Mouse (Mus musculus) cerebellum, postnatal 4 days (tissue): ENCODE data around the gene Il23r.
"Not testable (repeated sequence)": the region's sequence is repeated elsewhere in the genome, so short reads cannot be mapped to it uniquely, and the experiment has no call there.

ENCODE experiments used
- DNase-seq, 2 experiments: peaks; one replicate each; pipeline ENCODE4 v3.0.0; 2022; ENCODE audit warnings: low spot score in 2 of 2, mixed read lengths in 1 of 2

Gene Il23r

DNA sequence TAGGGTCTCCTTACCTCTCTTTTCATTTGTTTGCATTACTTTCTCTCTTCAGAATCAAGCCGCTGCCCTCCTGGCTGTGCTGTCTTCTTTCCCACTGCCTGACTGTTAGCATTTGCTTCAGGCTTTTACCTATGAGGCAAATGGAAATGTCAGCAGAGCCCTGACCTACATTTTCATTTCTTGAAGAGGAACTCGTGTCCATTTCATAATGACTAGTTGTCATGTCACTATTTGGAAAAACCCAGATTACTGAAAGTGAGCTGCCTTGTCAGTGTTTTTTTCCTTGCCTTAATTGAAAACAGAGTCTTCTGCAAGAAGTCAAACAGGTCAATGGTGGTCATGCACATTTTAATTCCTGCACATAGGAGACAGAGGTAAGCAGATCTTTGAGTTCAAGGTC is at the start of gene Il23r:
Gene Il23r, minus strand, starts transcription at position 101 of the 400 bp plus-strand sequence.
- DNase-seq, result no peak

DNA sequence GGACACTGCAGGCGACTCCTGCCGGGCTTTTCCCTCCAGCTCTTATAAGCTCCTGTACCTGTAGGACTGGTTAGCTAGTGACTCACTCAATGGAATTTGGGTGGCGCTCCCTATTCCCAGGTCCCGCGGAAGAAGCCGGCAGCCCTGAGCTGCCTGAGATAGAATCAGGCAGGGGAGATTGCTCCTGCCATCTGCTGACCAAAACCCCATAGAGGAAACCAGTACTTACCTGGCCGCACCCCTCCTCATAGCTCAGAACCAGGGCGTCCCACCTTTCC is 44.1 kb upstream of the Il23r start, which contains the start of gene Tacstd2:
Gene Tacstd2, minus strand, starts transcription at position 20 of the 278 bp plus-strand sequence.
- DNase-seq, result no peak

DNA sequence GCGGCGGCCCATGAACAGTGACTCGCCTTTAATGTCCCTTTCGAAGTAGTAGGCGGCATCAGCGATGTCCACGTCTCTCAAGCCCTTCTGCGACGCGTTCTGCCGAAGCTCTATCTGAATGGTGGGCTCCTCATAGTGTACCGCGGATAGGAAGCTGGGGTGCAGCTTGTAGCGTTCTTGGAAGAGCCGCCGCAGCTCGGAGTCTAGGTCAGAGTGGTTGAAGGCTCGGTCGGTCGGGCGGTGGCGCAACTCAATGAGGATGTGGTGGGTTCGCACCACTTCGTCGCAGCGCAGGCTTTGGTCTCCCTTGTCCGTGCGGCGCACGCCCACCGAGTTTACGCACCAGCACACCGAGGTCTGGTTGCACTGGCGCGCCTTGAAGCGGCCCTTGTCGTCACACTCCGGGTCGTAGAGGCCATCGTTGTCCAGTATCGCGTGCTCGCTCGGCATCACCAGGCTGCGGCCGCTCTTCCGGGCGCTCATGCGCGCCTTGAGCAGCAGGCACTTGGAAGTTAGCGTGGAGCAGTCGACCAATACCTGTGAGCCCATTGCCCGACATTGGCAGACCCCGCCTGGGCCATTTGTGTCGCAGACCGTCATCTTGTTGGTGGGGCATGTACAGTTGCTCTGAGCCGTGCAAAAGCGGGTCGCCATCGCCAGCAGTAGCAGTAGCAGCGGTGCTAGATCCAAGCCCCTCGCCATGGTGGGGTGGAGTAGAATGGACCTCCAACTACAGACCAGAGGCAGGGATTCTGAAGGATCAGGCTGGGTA is 43.5 kb upstream of the Il23r start:
- peak in 1 of 2 experiments; percentile 11 for DNase-seq

DNA sequence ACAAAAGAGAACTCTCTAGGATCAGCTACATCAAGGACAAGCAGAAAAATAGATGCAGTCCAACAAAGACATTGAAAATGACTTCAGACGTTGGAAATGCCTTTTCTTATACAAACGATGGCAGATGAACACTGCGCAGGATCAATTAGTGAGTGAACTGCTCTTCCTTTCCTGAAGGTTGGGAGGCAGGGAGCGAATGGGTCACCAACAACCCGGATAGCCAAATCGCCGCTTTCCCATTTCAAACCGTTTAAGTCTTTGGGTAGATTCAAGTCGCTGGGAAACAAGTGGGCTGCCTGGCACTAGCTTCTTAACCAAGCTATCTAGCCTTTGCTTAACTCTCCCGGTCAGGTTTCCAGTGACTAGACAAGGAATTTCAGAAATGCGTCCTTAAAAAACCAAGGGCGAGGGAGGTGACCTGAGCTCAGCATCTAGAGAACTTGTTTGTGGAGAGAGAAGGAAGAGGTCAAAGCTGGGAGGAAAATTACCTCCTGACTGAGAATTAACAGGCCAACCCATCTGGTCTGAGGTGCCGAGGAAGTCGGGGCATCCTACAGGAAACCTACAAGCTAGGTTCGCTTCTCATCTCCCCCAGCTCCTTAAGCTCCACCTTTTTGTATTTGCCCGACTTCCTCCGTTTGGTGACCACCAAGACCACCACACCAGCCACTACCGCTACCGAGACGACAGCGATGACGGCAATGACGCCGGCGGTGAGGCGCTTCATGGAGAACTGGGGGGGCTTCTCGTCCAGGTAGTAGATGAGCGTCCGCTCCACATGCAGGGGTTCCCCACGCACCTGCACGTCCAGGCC is 42.7 kb upstream of the Il23r start:
- no peak for DNase-seq

DNA sequence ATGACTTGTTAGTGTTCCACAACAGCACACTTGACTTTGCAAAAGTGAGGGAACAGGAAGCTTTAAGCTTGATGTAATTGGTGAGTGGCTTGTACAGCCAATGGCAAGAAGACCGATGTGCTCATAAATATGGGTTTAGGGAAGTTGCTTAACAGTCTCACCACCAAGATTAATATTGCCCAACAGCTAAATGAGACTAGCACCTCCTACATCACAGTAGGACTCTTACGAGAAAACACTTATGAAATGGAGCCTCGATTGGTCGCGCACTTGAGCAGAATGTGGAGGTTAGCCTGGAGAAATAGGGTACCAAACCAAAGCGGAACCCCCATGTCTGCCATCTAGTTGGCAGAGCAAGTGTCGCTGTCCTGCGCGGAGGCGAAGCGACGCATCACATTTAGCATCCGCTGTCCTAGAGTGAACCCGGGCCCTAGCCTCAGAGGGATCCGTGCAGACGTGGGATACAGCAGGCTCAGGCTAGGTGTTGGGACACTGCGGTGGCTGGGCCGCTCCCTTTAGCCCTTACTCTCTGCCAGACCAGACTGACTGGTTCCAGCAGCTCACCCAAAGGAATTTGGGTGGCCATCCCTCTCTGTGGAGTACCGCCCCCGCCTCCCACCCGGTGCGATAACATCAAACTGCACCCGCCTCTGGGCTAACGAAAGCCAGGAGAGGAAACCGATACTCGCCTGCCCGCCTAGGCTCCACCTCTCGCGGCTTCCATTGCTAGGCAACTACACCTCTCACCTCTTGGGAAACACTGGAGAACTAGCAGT is 41.2 kb upstream of the Il23r start:
- no peak for DNase-seq

DNA sequence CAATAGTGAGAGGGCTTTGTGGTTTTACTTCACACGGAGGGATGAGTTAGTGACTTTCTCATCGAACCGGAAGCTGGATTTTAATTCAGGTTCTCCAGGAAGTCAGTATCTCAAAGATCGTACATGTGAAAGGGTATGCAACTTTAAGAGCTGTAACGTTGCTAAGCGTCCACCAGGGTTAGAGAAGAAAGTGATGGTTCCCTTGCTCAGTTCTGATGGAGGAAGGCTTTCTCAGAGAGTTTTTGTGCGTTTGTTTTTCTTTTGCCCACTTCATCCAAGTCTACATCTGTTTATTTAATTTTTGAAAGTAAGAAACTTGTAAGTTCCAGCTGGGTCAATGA is 40.1 kb upstream of the Il23r start:
- DNase-seq, result no peak

DNA sequence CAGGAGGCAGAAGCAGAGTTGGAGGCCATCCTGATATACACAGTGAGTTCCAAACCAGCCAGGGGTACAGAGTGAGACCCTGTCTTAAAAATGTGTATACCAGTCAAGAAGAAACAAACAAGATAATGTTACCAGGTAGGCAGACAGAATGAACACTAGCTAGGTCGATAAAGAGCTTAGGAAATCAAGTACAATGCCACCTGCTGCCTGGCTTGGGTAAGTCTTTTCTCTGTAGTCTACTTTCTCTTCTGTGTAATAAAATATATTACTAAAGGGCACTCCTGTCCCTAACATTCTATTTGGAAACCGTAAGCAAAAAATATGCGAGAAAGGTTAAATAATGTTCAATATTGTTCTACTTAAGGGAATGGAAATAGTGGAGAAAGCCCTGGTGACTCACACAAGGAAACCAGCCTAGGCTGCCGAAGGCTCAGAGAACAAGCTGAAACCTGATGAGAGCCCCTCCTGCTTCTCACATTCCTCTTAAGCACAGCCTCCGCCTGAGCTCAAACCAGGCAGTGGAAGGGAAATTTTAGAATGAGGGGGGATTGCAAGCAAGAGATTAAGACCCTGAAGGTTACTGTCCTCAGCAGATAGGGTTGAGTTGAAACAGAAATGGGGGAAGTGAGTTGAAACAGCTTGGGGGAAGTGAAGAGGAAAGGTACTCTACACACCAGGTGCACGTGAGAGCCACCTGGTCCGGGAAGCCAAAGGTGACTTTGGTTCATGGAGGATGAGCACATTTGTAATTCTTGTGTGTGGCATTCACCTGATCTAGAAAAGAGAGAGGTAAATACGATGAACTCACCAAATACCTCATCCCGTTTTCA is 39.6 kb upstream of the Il23r start:
- no peak for DNase-seq

DNA sequence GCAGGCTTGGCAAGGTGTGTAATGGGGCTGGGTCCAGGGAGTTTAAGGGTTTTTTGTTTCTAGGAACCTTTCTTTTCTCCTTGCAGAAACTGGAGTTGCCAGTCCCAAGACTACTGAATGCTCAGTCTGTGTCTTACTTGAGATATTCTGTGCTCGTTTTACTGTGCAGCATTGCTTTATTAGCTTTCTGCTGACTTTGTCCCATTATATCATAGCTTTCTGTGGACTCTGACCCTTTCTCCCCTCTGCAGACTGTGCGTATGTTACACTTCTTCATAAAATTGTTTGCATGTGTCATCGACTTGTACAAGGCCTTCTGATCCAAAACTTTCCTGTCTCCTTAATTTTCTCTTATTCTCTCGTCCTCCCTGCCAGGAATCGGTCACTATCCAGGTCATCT is 34.7 kb upstream of the Il23r start:
- no peak for DNase-seq

DNA sequence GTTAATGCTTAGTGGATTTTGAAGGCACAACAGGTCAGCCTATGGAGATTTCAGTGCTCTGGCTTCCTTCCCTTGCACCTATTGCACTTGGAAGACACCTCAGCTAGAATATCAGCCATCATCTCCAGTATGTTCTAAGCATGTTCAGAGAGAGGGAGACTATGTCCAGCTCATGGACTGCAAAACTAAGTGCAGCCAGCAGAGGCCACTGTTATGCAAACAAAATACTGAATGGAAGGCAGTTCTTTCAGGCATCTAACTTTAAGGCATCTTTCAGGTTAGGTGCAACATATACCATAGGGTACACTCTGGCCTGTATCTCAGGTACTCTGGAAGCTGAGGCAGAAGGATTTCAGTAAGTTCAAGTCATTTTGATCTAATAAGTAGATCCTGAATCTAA is 19.1 kb upstream of the Il23r start:
- peak; percentile 29 to 38 for DNase-seq

DNA sequence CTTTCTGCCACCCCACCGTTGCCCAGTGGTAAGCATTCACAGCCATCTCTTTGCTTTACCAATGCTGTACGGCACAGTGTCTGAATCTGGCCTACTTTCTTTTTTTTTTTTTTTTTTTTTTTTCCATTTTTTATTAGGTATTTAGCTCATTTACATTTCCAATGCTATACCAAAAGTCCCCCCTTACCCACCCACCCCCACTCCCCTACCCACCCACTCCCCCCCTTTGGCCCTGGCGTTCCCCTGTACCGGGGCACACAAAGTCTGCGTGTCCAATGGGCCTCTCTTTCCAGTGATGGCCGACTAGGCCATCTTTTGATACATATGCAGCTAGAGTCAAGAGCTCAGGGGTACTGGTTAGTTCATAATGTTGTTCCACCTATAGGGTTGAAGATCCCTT is 10.3 kb upstream of the Il23r start:
- DNase-seq, result not testable (repeated sequence)

DNA sequence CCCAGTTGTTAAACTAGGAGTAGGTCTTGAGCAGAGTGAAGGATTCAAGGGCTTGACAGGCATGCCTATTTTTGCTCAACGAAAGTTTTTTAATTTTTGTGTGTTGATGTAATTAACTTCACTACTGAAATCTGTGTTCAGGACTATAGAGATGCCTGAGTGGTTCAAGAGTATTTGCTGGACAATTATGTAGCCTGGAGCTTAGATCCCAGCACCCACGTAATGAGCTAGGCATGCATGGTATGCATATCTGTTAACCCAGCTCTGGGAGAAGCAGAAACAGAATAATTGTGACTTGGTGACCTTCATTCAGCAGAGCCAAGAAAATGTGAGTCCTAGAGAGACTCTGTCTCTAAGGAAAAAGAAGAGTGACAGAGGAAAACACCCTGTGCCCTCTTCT is 10.6 kb downstream of the Il23r start:
- DNase-seq, result no peak

DNA sequence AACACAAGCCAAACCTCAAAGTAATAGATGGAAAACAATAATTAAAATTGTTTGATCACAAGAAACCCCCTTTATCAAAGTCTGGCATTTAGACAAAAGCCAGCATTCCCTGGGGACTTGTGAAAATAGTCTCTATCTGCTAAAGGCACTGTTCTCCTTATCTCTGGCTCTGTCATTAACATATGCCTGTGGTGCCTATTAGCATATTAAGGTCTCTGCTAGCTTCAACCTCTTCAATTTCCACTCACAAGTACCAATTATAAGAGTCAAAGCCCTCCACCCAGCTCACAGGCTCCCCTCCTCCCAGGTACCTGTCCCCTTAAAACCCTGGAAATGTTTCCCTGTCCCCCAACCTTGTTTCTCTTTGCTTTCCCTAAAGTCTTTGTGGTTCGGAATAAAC is 20.4 kb downstream of the Il23r start:
- DNase-seq, result no peak

DNA sequence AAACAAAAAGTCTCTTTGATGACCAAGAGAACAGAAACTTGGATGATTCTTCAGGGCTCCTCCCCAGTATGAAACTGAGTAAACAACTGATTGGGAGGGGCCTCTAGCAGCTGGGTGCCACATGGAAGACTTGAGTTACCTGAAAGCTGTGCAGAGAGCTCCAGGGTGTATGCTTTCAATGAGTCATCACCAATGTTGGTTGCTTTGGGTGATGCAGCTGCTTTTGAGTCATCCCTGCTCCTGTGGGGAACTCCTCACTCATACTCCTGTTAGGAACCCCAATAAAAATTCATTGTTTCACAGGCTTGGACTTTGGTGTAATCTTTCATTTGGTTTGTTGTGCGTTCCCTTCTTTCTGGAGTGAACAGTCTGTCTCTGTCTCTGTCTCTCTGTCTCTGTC is 32.2 kb downstream of the Il23r start:
- no peak for DNase-seq

DNA sequence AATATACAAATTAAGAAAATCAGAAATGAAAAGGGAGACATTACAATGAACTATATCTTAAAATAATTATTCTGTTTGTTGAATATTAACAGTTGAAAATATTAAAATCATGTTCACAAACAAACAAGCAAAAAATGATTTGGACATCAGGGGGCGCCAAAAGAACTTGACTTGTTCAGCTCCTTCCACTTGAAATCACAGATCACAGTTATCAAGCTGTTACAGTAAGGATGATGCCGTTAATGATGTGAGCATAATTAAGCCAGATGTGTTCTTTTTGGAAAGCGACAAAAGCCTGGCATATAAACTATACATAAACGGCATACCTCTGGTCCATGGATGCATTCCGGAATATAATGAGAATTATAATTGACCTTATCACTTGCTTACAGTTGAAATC is 40.3 kb downstream of the Il23r start:
- peak in 1 of 2 experiments; percentile 19 for DNase-seq

DNA sequence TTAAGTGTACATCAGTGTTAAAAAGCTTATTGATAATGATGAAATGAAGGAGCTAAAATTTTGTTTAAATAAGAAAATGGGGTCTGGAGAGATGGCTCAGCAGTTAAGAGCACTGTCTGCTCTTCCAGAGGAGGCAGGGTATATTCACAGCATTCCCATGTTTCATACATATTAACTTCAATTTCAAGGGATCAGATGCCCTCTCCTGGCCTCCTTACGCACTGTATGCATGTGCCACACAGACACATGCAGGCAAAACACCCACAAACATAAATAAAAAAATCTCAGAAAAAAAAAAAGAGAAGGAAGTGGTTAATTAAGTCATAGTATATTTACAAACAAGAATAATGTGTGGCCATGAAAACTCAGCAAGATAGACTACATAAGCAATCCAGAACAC is 45.8 kb downstream of the Il23r start:
- DNase-seq, result no peak

DNA sequence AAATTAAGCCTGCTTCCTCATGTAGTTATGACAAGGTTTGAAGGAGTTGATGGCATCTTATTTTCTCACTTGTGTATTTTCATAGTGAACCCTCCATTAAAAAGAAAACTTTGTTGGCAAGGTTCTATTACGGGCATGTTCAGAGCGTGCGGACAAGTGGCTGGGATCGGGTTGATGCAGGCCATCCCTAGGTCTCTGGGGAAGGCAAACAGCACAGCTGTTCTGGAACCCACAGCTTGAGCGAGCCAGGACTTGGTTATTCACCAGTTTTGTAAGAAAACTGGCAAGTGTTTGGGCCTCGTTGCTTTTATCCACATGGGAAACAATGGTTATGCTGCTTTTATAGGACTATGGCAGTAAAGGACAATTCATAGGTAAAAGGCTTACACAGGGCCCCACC is 48.5 kb downstream of the Il23r start:
- no peak for DNase-seq

DNA sequence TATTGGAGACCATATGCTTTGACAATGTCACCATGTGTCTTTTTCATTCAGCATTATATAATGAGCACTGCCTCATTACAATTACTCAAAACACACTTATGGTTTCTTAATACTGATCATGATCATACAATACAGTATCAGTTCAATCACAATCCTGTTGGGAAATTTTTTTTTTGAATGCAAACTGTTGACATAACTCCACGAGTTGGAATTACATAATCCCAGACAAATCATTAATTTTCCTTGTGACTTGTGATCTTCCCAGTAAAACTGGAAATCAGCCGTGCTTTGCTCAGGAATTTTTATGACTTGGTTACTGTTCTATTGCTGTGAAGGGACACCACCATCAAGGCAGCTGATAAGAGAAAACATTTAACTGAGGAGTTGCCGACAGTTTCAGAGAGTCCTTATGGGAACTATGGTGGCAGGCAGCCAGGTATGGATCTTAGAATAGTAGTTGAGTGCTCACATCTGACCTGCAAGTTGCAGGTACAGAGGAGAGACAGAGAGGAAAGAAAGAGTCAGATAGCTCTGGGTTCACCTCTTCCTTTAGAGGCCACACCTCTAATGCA is 53.8 kb downstream of the Il23r start:
- DNase-seq, result no peak

DNA sequence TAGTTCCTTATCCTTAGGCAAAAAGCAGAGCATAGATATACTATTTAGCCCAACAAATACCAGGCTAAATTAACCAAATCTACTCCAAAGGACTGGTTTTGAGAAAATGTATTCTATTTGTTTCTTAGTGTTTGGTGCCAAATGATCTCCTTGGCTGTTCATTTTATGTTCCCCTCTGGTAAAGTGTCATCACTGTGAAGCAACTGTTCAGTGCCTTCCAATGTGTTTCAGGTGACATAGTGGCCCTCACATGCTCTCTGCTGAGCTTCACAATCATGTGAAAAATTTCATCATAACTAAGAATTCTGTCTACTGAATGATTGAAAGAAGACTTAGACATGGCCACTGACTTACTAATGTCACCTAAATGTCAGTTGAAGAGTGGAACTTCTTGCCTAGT is 54.6 kb downstream of the Il23r start:
- DNase-seq, result no peak

DNA sequence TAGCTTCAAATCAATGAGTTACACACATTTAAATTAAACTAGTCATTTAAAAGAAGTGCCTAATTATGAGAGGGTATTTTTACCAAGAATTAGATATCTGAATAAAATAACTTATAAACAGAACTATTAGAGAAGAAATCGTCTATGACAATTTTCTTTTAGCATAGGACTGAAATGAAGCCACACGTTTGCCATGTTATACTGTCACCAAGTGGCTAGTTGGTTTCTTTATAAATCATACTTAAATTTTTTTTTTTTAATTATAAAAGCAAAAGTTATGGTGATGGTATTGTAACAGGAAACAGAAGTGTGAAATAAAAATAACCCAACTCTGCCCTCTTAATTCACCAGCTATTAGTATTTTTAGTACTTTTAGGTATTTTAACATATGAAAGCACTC is 55.4 kb downstream of the Il23r start:
- no peak for DNase-seq

DNA sequence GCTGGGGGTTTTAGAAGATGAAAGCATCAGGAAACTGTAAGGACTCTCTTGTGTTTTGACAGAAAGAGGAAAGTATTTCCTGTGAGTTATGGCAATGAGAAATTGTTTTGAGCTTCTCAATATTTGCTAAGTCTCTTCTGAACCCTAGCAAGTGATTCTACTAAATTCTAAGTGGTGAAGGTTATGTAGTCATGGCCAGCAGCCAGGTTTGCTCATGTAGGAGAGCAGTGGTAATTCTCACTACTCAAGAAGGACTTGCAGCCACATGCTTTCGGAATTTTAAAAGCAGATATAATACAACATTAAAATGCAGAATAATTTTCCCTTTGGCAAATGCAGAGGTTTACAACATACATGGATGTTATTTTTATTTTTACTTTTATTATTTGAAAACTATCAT is 55.9 kb downstream of the Il23r start:
- no peak for DNase-seq

DNA sequence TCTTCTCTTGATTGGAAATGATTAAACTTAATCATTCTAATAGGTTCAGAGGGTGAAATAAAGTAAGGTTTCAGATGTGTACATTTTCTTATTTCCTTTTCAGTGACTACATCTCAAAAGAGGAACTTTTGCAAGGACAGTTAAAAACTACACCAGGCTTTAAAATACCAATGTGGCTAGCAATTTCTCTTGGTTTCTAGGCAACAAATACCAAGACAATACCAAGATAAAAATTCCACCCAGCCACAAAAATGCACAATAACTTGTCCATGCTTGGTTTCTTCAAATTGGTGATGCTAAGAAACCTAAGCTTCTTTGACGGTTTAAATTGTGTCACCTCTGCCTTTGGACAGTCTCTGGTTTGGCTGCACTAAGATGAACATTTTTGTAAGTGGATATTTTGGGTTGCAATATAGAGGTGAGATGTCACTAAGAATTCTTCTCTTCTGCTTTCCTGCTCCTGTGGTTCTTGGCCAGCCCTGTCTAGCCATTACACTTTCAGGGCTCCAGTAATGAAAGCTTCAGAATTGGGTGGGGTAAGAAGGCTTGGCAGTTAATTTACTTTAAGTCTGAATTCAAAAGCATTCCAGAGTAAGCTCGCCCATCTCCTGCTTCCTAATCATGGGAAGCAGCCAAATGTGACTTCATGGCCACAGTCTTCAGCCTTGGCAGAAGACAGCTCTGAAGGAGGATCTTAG is 56.8 kb downstream of the Il23r start:
- no peak for DNase-seq
